Mouse (Mus musculus): ENCODE data around the gene Ucp2.

The Ucp2 gene

DNA sequence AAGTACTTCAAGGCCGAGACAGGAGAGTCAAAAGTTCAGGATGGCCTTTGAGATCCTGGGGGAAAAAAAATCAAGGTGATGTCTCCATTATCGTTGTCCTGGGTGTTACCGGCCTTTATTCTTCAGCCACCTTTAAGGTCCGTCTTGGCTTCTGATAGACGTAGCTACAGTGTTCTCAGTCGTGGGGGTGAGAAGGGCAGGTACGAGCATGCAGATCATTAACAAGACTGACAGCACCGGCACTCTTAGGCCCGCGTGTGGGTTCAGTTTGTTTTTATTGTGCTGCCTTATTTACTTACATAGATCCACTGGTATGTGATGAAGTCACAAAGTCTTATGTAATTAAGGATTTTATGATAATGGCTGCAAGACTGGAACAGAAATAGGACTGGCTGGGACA is 29.4 kb upstream of the Ucp2 start:
- H3K4me3 ChIP-seq (replicated peaks; ENCODE audit: low read length) = no peak overlapping the region

DNA sequence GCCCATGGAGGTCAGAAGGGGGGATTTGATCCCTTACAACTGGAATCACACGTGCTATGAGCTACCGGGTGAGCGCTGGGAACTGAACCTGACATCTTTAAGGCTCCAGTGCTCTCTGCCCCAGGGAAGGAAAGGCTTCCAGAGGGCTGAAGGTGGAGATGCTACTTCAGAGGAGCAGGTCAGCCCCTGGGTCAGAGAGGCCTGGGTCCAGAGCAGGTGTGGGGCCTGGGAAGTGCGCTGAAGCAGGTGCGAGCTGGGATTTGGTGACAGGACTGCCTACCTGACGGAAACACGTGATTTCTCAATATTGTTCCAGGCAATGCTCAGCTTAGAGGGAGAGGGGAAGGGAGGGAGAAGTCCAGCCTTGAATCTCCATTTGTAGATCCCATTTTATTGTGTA is 28.9 kb upstream of the Ucp2 start:
- Histone ChIP-seq H3K4me3 (replicated peaks; ENCODE audit: low read length) (no peak overlapping the region), H3K27me3 (ENCODE audit: insufficient read depth, low read length) (no peaks in the 10 kb centered on the region), H3K4me1 (replicated peaks; ENCODE audit: low read depth, low read length) (0 out of 2 replicates have a peak, but pooled peaks cover 6% of the 10 kb centered on the region), H3K36me3 (ENCODE audit: insufficient read depth, low read length) (peaks cover 75% of the 10 kb centered on the region), H3K9me3 (ENCODE audit: low read length) (no peaks in the 10 kb centered on the region)
- no peak for TF ChIP-seq NANOG (IDR thresholded peaks at IDR 0.05; ENCODE audit: borderline replicate concordance, low read length)
- no peak for TF ChIP-seq CTCF (conservative IDR thresholded peaks at IDR 0.05; ENCODE audit: low read length)
- no peak for TF ChIP-seq POU5F1 (IDR thresholded peaks at IDR 0.05; ENCODE audit: borderline replicate concordance, low read length)

More for the DNA sequence above, 29.4 kb upstream of the Ucp2 start:
- 0 out of 2 replicates have a peak, but pooled peaks cover 6% of the 10 kb centered on the region for H3K4me1 ChIP-seq (replicated peaks; ENCODE audit: low read depth, low read length)
- H3K36me3 ChIP-seq (ENCODE audit: insufficient read depth, low read length) = peaks cover 70% of the 10 kb centered on the region
- no peak for TF ChIP-seq NANOG (IDR thresholded peaks at IDR 0.05; ENCODE audit: borderline replicate concordance, low read length)
- no peak for TF ChIP-seq POU5F1 (IDR thresholded peaks at IDR 0.05; ENCODE audit: borderline replicate concordance, low read length)
- H3K9me3 ChIP-seq (ENCODE audit: low read length) = no peaks in the 10 kb centered on the region
- H3K27me3 ChIP-seq (ENCODE audit: insufficient read depth, low read length) = no peaks in the 10 kb centered on the region

DNA sequence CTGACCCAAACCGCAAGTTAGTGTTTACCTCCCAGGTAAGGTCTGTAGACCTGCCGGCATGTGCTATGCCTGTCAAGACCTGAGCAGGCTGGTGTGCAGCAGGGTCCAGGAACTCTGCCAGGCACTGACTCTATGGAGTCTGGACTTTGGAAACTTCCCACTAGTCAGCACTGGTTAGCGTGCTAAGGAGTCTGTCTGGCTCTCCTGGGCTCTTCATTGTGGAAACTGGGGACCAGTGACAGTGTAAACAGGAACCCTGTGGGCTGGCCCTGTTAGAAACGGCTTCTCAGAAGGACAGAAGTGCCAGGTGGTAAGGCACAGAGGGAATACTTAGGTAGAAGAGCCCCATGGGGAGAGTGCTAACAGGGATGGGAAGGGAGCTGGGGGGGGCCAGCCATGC is 27.9 kb upstream of the Ucp2 start:
- no peaks in the 10 kb centered on the region for H3K9me3 ChIP-seq (ENCODE audit: low read length)
- no peaks in the 10 kb centered on the region for H3K27me3 ChIP-seq (ENCODE audit: insufficient read depth, low read length)
- 0 out of 2 replicates have a peak, but pooled peaks cover 6% of the 10 kb centered on the region for H3K4me1 ChIP-seq (replicated peaks; ENCODE audit: low read depth, low read length)
- peaks cover 74% of the 10 kb centered on the region for H3K36me3 ChIP-seq (ENCODE audit: insufficient read depth, low read length)
- no peak overlapping the region for H3K4me3 ChIP-seq (replicated peaks; ENCODE audit: low read length)
- TF ChIP-seq CTCF (conservative IDR thresholded peaks at IDR 0.05; ENCODE audit: low read length) = no peak
- no peak for TF ChIP-seq NANOG (IDR thresholded peaks at IDR 0.05; ENCODE audit: borderline replicate concordance, low read length)
- TF ChIP-seq POU5F1 (IDR thresholded peaks at IDR 0.05; ENCODE audit: borderline replicate concordance, low read length) = no peak

DNA sequence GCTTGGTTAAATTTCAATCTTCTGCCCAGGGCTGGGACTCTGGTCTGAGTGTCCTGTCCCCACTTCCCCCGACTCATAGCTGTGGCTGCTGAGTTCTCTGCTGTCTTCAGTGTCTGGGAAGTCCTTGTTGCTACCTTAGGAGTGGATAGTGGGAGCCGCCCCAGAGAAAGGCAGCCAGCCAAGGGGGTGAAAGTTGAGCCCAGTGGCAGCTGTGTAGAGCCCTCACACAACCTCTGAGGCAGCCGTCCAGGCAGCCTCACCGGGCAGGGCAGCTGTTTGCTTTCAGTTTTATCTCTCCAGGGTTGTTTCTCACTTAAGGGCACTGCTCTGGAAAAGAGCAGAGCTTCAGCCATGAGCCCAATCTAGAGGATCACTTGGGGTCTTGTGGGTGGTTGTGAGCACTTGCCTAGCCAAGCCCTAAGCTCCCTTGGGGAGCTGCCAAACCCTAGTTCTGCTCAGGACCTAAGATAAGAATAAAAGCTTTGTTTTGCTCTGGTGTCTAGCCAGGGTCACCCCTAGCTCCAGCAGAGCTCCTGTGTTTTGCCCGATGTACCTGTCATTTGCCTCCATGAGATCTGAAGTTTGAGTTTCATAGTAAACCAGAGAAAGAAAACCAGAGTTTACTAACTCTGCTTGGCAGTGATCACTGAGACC is 27.4 kb upstream of the Ucp2 start:
- no peaks in the 10 kb centered on the region for H3K27me3 ChIP-seq (ENCODE audit: insufficient read depth, low read length)
- H3K9me3 ChIP-seq (ENCODE audit: low read length) = no peaks in the 10 kb centered on the region
- H3K4me3 ChIP-seq (replicated peaks; ENCODE audit: low read length) = no peak overlapping the region
- peaks cover 69% of the 10 kb centered on the region for H3K36me3 ChIP-seq (ENCODE audit: insufficient read depth, low read length)
- TF ChIP-seq POU5F1 (IDR thresholded peaks at IDR 0.05; ENCODE audit: borderline replicate concordance, low read length) (no peak), NANOG (IDR thresholded peaks at IDR 0.05; ENCODE audit: borderline replicate concordance, low read length) (no peak), CTCF (conservative IDR thresholded peaks at IDR 0.05; ENCODE audit: low read length) (no peak)
- H3K4me1 ChIP-seq (replicated peaks; ENCODE audit: low read depth, low read length) = 0 out of 2 replicates have a peak, but pooled peaks cover 6% of the 10 kb centered on the region

DNA sequence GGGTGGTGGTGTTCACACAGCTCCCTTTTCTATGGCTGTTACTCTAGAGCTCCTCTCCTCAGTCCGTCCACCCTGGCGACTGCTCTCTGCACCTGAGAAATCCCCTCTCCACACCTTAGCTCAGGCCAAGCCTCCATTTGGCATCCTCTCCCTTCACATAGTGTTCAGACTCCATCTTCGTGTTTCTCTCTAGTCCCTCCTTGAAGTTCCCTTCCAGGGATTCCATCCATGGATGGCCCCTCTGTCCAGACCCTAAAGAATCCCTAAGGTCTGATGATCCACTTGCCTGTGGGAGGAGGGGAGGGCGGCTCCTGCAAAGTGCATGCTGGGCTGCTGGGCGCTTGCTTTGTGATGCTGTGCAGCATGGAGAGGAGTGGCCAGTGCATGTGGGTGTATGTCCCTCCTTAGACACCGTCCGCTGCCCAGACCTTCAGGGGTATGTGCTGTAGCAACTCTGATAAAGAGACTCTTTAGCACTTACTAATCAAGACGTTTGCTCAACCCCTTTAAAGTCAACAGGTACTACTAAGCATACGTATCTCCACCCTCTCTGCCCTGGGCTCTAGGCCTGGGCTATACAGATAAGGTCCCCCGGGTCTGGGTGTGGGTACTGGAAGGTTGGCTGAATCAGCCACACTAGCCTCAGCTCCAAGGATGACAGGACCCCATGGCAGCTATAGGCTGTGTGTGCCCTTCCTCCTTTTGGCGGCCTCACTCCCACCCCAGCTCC is 26.2 kb upstream of the Ucp2 start:
- no peak for TF ChIP-seq POU5F1 (IDR thresholded peaks at IDR 0.05; ENCODE audit: borderline replicate concordance, low read length)
- no peak for TF ChIP-seq CTCF (conservative IDR thresholded peaks at IDR 0.05; ENCODE audit: low read length)
- no peak for TF ChIP-seq NANOG (IDR thresholded peaks at IDR 0.05; ENCODE audit: borderline replicate concordance, low read length)
- no peaks in the 10 kb centered on the region for H3K27me3 ChIP-seq (ENCODE audit: insufficient read depth, low read length)
- H3K36me3 ChIP-seq (ENCODE audit: insufficient read depth, low read length) = peaks cover 58% of the 10 kb centered on the region
- no peaks in the 10 kb centered on the region for H3K9me3 ChIP-seq (ENCODE audit: low read length)
- 0 out of 2 replicates have a peak, but pooled peaks cover 6% of the 10 kb centered on the region for H3K4me1 ChIP-seq (replicated peaks; ENCODE audit: low read depth, low read length)
- no peak overlapping the region for H3K4me3 ChIP-seq (replicated peaks; ENCODE audit: low read length)

DNA sequence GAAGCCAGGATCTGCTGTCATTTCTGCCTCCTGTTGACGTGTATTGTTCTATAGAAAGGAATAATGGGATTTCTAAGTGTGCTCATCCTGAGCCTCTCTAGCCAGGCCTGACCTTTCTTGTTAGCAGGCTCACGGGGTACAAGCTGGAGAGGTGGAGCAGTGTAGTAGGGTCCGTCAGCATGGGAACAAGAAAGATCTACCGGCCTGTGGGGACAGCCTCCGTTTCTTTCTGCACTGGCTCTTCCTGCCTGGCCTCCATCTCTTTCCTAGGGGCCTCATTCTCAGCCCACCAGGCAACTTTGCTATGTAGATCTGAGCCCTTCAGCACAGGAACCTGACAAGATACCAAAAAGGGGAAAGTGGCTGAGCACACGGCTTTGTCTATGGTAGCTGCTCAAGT is 24.4 kb upstream of the Ucp2 start:
- H3K4me1 ChIP-seq (replicated peaks; ENCODE audit: low read depth, low read length) = peaks cover 16% of the 10 kb centered on the region
- peaks cover 44% of the 10 kb centered on the region for H3K36me3 ChIP-seq (ENCODE audit: insufficient read depth, low read length)
- TF ChIP-seq POU5F1 (IDR thresholded peaks at IDR 0.05; ENCODE audit: borderline replicate concordance, low read length) = no peak
- no peak for TF ChIP-seq NANOG (IDR thresholded peaks at IDR 0.05; ENCODE audit: borderline replicate concordance, low read length)
- TF ChIP-seq CTCF (conservative IDR thresholded peaks at IDR 0.05; ENCODE audit: low read length) = no peak
- no peak overlapping the region for H3K4me3 ChIP-seq (replicated peaks; ENCODE audit: low read length)
- no peaks in the 10 kb centered on the region for H3K9me3 ChIP-seq (ENCODE audit: low read length)
- H3K27me3 ChIP-seq (ENCODE audit: insufficient read depth, low read length) = no peaks in the 10 kb centered on the region

DNA sequence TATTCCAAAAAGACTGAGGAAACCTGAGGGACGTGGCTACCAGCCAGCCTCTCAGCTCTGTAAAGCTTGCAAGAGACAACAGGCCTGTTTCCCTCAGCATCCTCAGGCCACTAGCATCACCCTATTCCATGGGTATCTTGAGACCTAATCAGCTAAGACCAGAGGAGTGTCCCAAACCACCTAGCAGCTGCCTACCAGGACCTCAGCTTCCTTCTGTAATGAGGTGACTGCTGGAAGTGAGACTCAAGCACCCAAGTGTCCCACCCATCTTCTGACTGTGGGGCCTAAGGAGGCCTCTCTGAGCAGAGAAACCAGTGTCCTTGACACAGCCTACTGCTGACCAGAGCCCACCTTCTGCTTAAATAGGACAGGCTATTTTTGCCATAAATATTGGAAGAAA is 23.6 kb upstream of the Ucp2 start:
- H3K4me3 ChIP-seq (replicated peaks; ENCODE audit: low read length) = no peak overlapping the region
- H3K4me1 ChIP-seq (replicated peaks; ENCODE audit: low read depth, low read length) = peaks cover 22% of the 10 kb centered on the region
- H3K27me3 ChIP-seq (ENCODE audit: insufficient read depth, low read length) = no peaks in the 10 kb centered on the region
- no peaks in the 10 kb centered on the region for H3K9me3 ChIP-seq (ENCODE audit: low read length)
- H3K36me3 ChIP-seq (ENCODE audit: insufficient read depth, low read length) = peaks cover 39% of the 10 kb centered on the region
- no peak for TF ChIP-seq POU5F1 (IDR thresholded peaks at IDR 0.05; ENCODE audit: borderline replicate concordance, low read length)
- no peak for TF ChIP-seq CTCF (conservative IDR thresholded peaks at IDR 0.05; ENCODE audit: low read length)
- TF ChIP-seq NANOG (IDR thresholded peaks at IDR 0.05; ENCODE audit: borderline replicate concordance, low read length) = no peak

DNA sequence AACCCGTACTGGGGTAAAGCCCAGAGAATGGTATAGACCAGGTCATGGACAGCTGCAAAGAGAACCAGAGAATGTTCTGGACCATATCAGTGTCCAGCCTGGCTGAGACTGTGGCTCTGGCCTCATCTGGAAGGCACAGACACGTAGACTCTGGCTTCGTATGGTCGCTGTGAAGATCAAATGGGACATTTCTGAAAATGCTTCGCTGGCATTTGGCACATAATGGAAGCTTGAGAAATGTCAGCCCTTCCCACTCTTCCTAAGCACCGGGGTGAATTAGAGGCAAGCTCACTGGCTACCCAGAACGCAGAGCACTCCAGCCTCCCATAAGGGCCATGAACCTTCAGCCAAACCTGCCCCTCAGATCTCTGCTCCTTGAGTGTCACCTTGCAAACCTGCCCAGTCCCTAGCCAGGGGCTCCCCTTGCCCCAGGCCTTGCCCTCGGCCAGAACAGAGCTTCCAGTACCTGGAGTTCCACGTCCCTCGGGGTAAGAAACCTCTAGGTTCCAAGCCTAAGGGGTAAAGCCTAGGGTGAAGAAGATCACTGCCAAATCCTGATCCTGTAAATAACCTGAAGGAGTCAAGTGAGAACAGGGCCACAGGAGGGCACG is 22.2 kb upstream of the Ucp2 start:
- Histone ChIP-seq H3K27me3 (ENCODE audit: insufficient read depth, low read length) (no peaks in the 10 kb centered on the region), H3K4me3 (replicated peaks; ENCODE audit: low read length) (no peak overlapping the region), H3K4me1 (replicated peaks; ENCODE audit: low read depth, low read length) (peaks cover 27% of the 10 kb centered on the region), H3K9me3 (ENCODE audit: low read length) (no peaks in the 10 kb centered on the region), H3K36me3 (ENCODE audit: insufficient read depth, low read length) (peaks cover 27% of the 10 kb centered on the region)
- TF ChIP-seq NANOG (IDR thresholded peaks at IDR 0.05; ENCODE audit: borderline replicate concordance, low read length) (no peak), POU5F1 (IDR thresholded peaks at IDR 0.05; ENCODE audit: borderline replicate concordance, low read length) (no peak), CTCF (conservative IDR thresholded peaks at IDR 0.05; ENCODE audit: low read length) (no peak)
